Comparison of ENCODE assay signal across 8 mouse cellular contexts in genomic region chr10:60148087-60148486, GRCm38 (mm10). TPM values are rescaled to one million over a fixed set of nuclear protein-coding genes. Genes with fewer than 3 reads are reported as not detected.
DNase-seq lines count a peak whose midpoint lies in the region; ATAC-seq lines count a peak whose summit lies in the region.

No protein-coding gene starts in this region.

- H3K9me3 ChIP-seq in heart, embryonic 11.5 days (replicated peaks; ENCODE audit: control insufficient read depth, low read length), result no peaks in the 10 kb centered on the region
- no peaks in the 10 kb centered on the region for H3K9me3 ChIP-seq in midbrain, embryonic 15.5 days

- no peaks in the 10 kb centered on the region for H3K4me1 ChIP-seq in heart, embryonic 11.5 days (ENCODE audit: control insufficient read depth, insufficient read depth, low read length)
- no peaks in the 10 kb centered on the region for H3K4me1 ChIP-seq in midbrain, embryonic 15.5 days

- WGBS in heart, embryonic 11.5 days (ENCODE audit: insufficient replicate concordance), result 6% methylated on average over 5 of the region's 5 CpGs
- WGBS in midbrain, embryonic 15.5 days, result under 1% methylated on average over 5 of the region's 5 CpGs

- H3K27me3 ChIP-seq in heart, embryonic 11.5 days (ENCODE audit: control insufficient read depth, insufficient read depth, low read length), result peaks cover 2% of the 10 kb centered on the region; the same call in 1 of the 2 replicates
- no peaks in the 10 kb centered on the region for H3K27me3 ChIP-seq in midbrain, embryonic 15.5 days (replicated peaks)

- intact Hi-C loops in left cerebral cortex, postnatal 36 days (cut with DNase I), result loop anchor here (2.0 to 10.0 kb wide), 3 partner anchors 44 to 257 kb away; no protein-coding TSS in a partner anchor

- H3K27ac ChIP-seq in heart, embryonic 11.5 days (ENCODE audit: low read depth, low read length), result no peak overlapping the region
- no peak overlapping the region for H3K27ac ChIP-seq in midbrain, embryonic 15.5 days

- no peak overlapping the region for H3K4me3 ChIP-seq in heart, embryonic 11.5 days (ENCODE audit: low read depth, low read length)
- no peak overlapping the region for H3K4me3 ChIP-seq in midbrain, embryonic 15.5 days

- H3K4me2 ChIP-seq in heart, embryonic 11.5 days, result no peak overlapping the region
- H3K4me2 ChIP-seq in midbrain, embryonic 15.5 days, result no peak overlapping the region

- ATAC-seq in heart, embryonic 11.5 days (replicated peaks; ENCODE audit: insufficient number of reproducible peaks, low FRiP score, low TSS enrichment), result no peak
- peak; percentile 87 for ATAC-seq in midbrain, embryonic 15.5 days (replicated peaks)

- H3K9ac ChIP-seq in heart, embryonic 11.5 days (ENCODE audit: low read depth, low read length), result no peak overlapping the region
- no peak overlapping the region for H3K9ac ChIP-seq in midbrain, embryonic 15.5 days

- DNase-seq in heart, adult 18-20 months, result peak; percentile 77 to 90
- peak; percentile 92 to 93 for DNase-seq in cerebellum, postnatal 10 days
- peak; percentile 70 to 75 for DNase-seq in frontal cortex, postnatal 36 days (ENCODE audit: low spot score in 2 of 2)
- DNase-seq in hindlimb bud, embryonic 11.5 days (ENCODE audit: extremely low spot score, low read depth, low spot score), result peak; percentile 71
- peak; percentile 57 for DNase-seq in left cerebral cortex, postnatal 36 days (ENCODE audit: low spot score in 2 of 2)
- DNase-seq in spleen, postnatal 10 days (ENCODE audit: low spot score in 2 of 2), result peak; percentile 68 to 88

- no peaks in the 10 kb centered on the region for H3K36me3 ChIP-seq in heart, embryonic 11.5 days (ENCODE audit: control insufficient read depth, insufficient read depth, low read length)
- H3K36me3 ChIP-seq in midbrain, embryonic 15.5 days (replicated peaks), result no peaks in the 10 kb centered on the region

RNA-seq across cellular contexts. Expression of gene Spock2, which starts 42.1 kb away (rescaled TPM):
- total RNA-seq in heart, adult 18-20 months (2021), result 10 to 100 TPM; 10.3 to 16.2 TPM
- 1.2 and 1.3 TPM in 2 replicates for polyA plus RNA-seq in heart, embryonic 11.5 days (2014; fragmentation: Nextera tagmentation; extraction: Ambion mirVana)
- 100 to 1,000 TPM; 562 to 569 TPM for total RNA-seq in left cerebral cortex, postnatal 36 days (2021)
- polyA plus RNA-seq in midbrain, embryonic 15.5 days (2015; fragmentation: Nextera tagmentation; extraction: Ambion mirVana), result 106 and 113 TPM in 2 replicates

Comparison
In these comparisons a context has a peak if more than half of its experiments do, and no peak if none do; other contexts are left out.
1. RNA of gene Spock2, which starts 42.1 kb away (total RNA-seq): 562 to 569 TPM in left cerebral cortex, postnatal 36 days; 10.3 to 16.2 TPM in heart, adult 18-20 months; every median in the first group is over 10 times any median in the second.
2. Peak in every context shown above with its lines, with median percentiles within 50 percentile points of each other: DNase-seq.